Mouse (Mus musculus) heart, adult 2 months (tissue): ENCODE data around the gene Zdhhc18. TPM values are rescaled to one million over a fixed set of nuclear protein-coding genes. Genes with fewer than 3 reads are reported as not detected.

Experiments
- DNase-seq, 2 experiments: peaks; one replicate each; pipeline ENCODE4 v3.0.0; 2021
- H3K27ac ChIP-seq: fragments of 200-600 bp; 2 replicates; pipeline ENCODE4 v1.8.1; 2022
- H3K27me3 ChIP-seq: fragments of 200-500 bp; 2 replicates; pipeline ENCODE4 v1.6.1; 2012; ENCODE audit warnings: mild to moderate bottlenecking, low read length, inconsistent platforms, mixed read lengths; ENCODE audit not compliant: control insufficient read depth, insufficient read depth
- H3K36me3 ChIP-seq: fragments of 200-500 bp; 2 replicates; pipeline ENCODE4 v1.6.1; 2012; ENCODE audit warnings: low read length, inconsistent platforms; ENCODE audit not compliant: control insufficient read depth, insufficient read depth
- H3K4me1 ChIP-seq: fragments of 200-500 bp; 2 replicates; pipeline ENCODE4 v1.6.1; 2011; ENCODE audit warnings: low read length; ENCODE audit not compliant: control insufficient read depth, insufficient read depth
- H3K4me3 ChIP-seq: fragments of 200-600 bp; 2 replicates; pipeline ENCODE4 v1.8.1; 2022
- H3K79me2 ChIP-seq: fragments of 200-500 bp; replicated peaks from 2 replicates; pipeline ENCODE4 v1.6.1; 2012; ENCODE audit warnings: mild to moderate bottlenecking, inconsistent platforms, low read length, moderate library complexity, mixed read lengths; ENCODE audit not compliant: control insufficient read depth, insufficient read depth
- H3K9ac ChIP-seq: fragments of 200-500 bp; 2 replicates; pipeline ENCODE4 v1.6.1; 2012; ENCODE audit warnings: low read depth, mild to moderate bottlenecking, control low read depth, inconsistent platforms, low read length, mixed read lengths
- CTCF ChIP-seq: fragments of 200-600 bp; IDR thresholded peaks from 2 replicates; pipeline ENCODE4 v1.8.1; 2022; ENCODE audit warnings: antibody characterized with exemption, mild to moderate bottlenecking, moderate library complexity
- EP300 ChIP-seq: fragments of 200-500 bp; IDR thresholded peaks from 2 replicates; pipeline ENCODE4 v1.6.1; 2011; ENCODE audit warnings: low read depth, low read length, control low read depth; ENCODE audit not compliant: insufficient read depth
- POLR2A ChIP-seq: fragments of 200-500 bp; IDR thresholded peaks from 2 replicates; pipeline ENCODE4 v1.6.1; 2011; ENCODE audit warnings: mild to moderate bottlenecking, low read depth, low read length, control low read depth; ENCODE audit not compliant: insufficient read depth
- WGBS: fragments of 180-500 bp; shearing (Covaris S2); methylation state at CpG from one replicate; pipeline ENCODE4 v1.1.7; 2018; 5-methylcytosine and 5-hydroxymethylcytosine counted together
- intact Hi-C: fragments of 180-260 bp; cut with DNase I; formaldehyde crosslinking; loops from one replicate; pipeline ENCODE4 v1.15.1; 2025
- polyA plus RNA-seq: library from polyadenylated mRNA; depleted of rRNA; stranded (reverse); fragments of >200 nt; gene quantifications from 2 replicates; pipeline ENCODE4 v1.2.3, GENCODE M21; 2012
- total RNA-seq, 2 experiments: library from RNA; stranded (reverse); gene quantifications; 2 replicates each; pipeline ENCODE4 v1.2.3; 2021

Gene Zdhhc18
- total and polyA plus RNA-seq, 3 experiments, result 21.3 to 37.3 (median 27.7) TPM

DNA sequence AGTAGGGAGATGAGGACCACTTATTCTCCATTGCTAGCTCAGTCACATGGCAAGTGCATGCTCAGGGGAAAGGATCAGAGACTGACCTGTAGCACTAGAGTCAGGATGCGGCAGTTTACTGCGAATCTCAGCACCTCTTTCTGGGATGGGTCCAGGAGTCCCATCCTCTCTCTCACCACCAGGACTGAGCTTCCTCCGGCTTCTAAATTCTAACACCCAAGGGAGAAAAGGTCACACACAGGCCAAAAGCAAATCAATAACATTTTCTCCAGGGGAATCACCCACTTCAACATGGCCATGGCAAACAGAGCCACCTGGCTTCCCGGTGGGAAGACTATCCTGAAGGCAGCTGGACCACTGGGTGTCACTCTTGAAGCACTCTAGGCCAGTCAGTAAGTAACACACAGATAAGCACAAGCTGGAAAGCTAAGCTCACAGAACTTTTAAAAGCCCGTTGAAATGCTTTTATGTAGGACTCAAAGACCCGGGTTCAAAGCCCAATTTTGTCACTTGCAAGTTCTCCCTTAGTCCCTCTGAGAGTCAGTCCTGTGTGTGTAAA, 19.8 kb upstream of the Zdhhc18 start:
- H3K79me2 ChIP-seq, result no peaks in the 10 kb centered on the region
- no peak overlapping the region for H3K27ac ChIP-seq
- intact Hi-C loops, result no loop called here
- no peak overlapping the region for H3K4me3 ChIP-seq
- 48% methylated on average over 6 of the region's 6 CpGs for WGBS
- peaks cover 5% of the 10 kb centered on the region for H3K4me1 ChIP-seq
- no peaks in the 10 kb centered on the region for H3K36me3 ChIP-seq
- no peak overlapping the region for H3K9ac ChIP-seq
- no peak for DNase-seq
- no peak for TF ChIP-seq EP300
- peak; percentile 65 for TF ChIP-seq CTCF
- no peaks in the 10 kb centered on the region for H3K27me3 ChIP-seq

DNA sequence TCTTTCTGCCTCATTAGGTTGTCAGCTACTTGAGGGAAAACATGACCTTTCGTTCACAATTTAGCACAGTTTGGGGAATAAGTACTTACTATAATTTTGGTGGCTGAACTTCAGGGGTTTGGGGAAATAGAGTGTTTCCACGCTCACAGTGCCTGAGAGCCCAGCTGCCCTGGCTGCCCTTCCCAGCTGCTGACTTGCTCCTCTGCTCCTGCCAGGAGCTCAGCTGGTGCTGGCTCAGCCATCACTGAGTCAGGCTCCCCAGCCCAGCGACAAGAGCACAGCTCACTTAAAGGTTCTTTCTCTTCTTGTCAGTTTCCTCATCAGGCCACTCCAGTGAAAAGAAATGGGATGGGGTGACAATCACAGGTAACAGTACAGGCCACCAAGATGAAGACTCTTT, 18.6 kb upstream of the Zdhhc18 start:
- H3K27me3 ChIP-seq, result no peaks in the 10 kb centered on the region
- H3K4me1 ChIP-seq, result no peaks in the 10 kb centered on the region; the same call in 1 of the 2 replicates
- no peaks in the 10 kb centered on the region for H3K79me2 ChIP-seq
- DNase-seq, result peak in 1 of 2 experiments; percentile 57
- H3K27ac ChIP-seq, result no peak overlapping the region
- H3K9ac ChIP-seq, result no peak overlapping the region
- intact Hi-C loops, result no loop called here
- WGBS, result 57% methylated on average over 3 of the region's 3 CpGs
- no peak for TF ChIP-seq CTCF
- no peak for TF ChIP-seq POLR2A
- H3K36me3 ChIP-seq, result no peaks in the 10 kb centered on the region
- H3K4me3 ChIP-seq, result no peak overlapping the region

DNA sequence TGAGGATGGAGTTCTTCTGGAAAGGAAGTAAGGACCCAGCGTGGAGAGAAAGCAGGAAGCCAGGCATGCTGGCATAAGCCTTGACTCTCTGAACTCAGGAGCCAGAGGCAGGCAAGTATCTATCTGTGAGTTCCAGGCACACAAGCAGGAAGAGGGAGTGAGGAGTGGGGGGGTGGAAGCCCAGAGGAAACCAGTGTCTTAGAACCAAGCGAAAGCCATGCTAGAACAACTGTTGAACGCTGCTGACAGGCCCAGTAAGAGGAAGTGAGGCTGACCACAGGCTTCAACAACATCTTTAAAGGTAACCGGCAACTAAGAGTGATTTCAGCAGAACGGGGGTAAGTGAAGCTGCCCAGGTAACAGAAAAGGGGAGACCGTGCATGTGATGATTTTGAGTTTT, 16.2 kb upstream of the Zdhhc18 start:
- H3K9ac ChIP-seq, result no peak overlapping the region
- H3K4me1 ChIP-seq, result no peaks in the 10 kb centered on the region; the same call in 1 of the 2 replicates
- WGBS, result 44% methylated on average over 6 of the region's 6 CpGs
- no peak overlapping the region; the same call in 1 of the 2 replicates for H3K27ac ChIP-seq
- DNase-seq, result peak in 1 of 2 experiments; percentile 55
- no peak overlapping the region for H3K4me3 ChIP-seq
- TF ChIP-seq POLR2A (no peak), EP300 (no peak), CTCF (no peak)
- H3K36me3 ChIP-seq, result no peaks in the 10 kb centered on the region; the same call in 1 of the 2 replicates
- H3K79me2 ChIP-seq, result no peaks in the 10 kb centered on the region
- intact Hi-C loops, result no loop called here
- H3K27me3 ChIP-seq, result no peaks in the 10 kb centered on the region

DNA sequence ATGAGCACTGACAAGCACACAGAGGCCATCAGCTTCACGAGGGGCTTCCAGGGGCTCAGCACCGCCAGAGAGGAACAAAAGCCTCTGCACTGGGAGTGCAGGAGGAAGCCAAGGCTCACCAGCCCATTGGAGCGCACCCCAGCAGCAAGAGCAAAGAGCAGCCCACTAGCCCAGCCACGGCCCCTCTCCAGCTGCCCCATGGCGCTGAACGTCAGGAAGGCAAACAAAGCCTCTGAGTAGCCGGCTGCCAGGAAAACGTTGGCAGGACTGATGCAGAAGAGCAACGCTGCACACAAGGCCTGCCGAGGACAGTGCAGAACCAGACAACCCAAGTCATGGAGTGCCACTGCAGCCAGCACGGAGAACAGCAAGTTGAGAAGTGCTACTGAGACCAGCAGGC, 15.2 kb upstream of the Zdhhc18 start:
- Histone ChIP-seq H3K79me2 (no peaks in the 10 kb centered on the region), H3K4me1 (peaks cover 8% of the 10 kb centered on the region), H3K36me3 (no peaks in the 10 kb centered on the region; the same call in 1 of the 2 replicates), H3K27ac (no peak overlapping the region), H3K27me3 (no peaks in the 10 kb centered on the region), H3K9ac (no peak overlapping the region), H3K4me3 (no peak overlapping the region)
- 76% methylated on average over 11 of the region's 11 CpGs for WGBS
- TF ChIP-seq POLR2A (no peak), EP300 (no peak), CTCF (no peak)
- no peak for DNase-seq
- intact Hi-C loops, result no loop called here

DNA sequence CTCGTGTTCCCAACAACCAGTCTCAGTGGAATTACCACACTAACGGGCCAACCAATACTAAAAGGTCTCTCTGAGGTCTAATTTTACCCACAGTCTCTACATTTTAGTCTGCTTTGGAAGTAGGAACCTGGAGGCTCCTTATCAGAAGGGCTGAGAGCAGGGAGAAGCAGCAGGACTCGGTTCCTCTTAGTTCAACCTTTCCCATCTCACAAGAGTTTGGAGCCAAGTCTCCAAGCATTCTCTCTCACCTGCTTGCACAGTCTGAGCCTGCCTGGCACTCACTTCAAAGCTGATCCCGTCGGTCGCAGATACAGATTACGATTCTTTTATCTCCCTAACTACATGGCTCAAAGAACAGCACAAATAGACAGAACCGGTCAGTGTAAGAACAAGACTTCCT, 13.0 kb upstream of the Zdhhc18 start:
- intact Hi-C loops, result no loop called here

DNA sequence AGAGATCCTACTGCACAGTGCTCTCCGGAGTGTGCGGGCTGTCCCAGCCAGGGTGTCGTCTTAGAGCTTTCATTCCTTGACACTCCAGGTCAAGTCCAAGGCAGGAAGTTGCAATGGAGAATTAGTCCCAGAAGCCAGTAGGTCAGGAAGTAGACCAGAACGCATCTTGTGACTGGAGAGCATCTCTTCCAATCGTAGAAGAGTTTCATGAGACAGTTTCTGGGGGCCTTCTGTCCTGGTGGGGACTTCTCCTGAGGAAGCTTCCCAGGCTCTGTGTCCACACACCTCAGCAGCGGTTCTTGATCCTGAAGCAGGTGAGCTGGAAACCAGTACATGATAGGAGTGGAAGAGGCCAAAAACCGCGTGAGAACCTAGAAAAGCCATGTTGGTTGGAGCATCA, 12.5 kb upstream of the Zdhhc18 start:
- Histone ChIP-seq H3K36me3 (no peaks in the 10 kb centered on the region; the same call in 1 of the 2 replicates), H3K79me2 (no peaks in the 10 kb centered on the region), H3K9ac (no peak overlapping the region), H3K4me1 (peaks cover 11% of the 10 kb centered on the region), H3K4me3 (no peak overlapping the region), H3K27me3 (no peaks in the 10 kb centered on the region), H3K27ac (no peak overlapping the region)
- WGBS, result 78% methylated on average over 8 of the region's 8 CpGs
- TF ChIP-seq CTCF (no peak), POLR2A (no peak), EP300 (no peak)
- intact Hi-C loops, result no loop called here
- DNase-seq, result no peak

More for the DNA sequence above, 13.0 kb upstream of the Zdhhc18 start:
- 81% methylated on average over 8 of the region's 8 CpGs for WGBS
- Histone ChIP-seq H3K9ac (no peak overlapping the region), H3K27me3 (no peaks in the 10 kb centered on the region), H3K79me2 (no peaks in the 10 kb centered on the region), H3K4me1 (peaks cover 11% of the 10 kb centered on the region), H3K4me3 (no peak overlapping the region), H3K36me3 (no peaks in the 10 kb centered on the region; the same call in 1 of the 2 replicates), H3K27ac (no peak overlapping the region)
- no peak for DNase-seq
- TF ChIP-seq POLR2A (no peak), EP300 (no peak), CTCF (no peak)
